Mouse (Mus musculus) megakaryocyte, embryonic 14.5 days (primary cell): ENCODE measurements around the gene Tcf7l2. TPM values are rescaled to one million over a fixed set of nuclear protein-coding genes. Genes with fewer than 3 reads are reported as not detected.

Experiments used
- H3K27me3 ChIP-seq: replicated peaks from 2 replicates; pipeline ENCODE3; 2012; ENCODE audit warnings: inconsistent platforms
- H3K36me3 ChIP-seq: replicated peaks from 2 replicates; pipeline ENCODE3; 2012; ENCODE audit warnings: low read length, inconsistent platforms, mixed read lengths
- H3K4me1 ChIP-seq: 2 replicates; pipeline ENCODE4 v1.6.1; 2012; ENCODE audit warnings: inconsistent platforms
- H3K4me3 ChIP-seq: replicated peaks from 2 replicates; pipeline ENCODE3; 2012; ENCODE audit warnings: moderate library complexity, mild to moderate bottlenecking, inconsistent platforms
- H3K9me3 ChIP-seq: 2 replicates; pipeline ENCODE4 v1.6.1; 2012; ENCODE audit warnings: inconsistent platforms
- FLI1 ChIP-seq: IDR thresholded peaks from 2 replicates; pipeline ENCODE4 v1.6.1; 2012; ENCODE audit warnings: low read length, inconsistent platforms, mixed read lengths
- GATA1 ChIP-seq: IDR thresholded peaks from 3 replicates; pipeline ENCODE4 v1.6.1; 2012; ENCODE audit warnings: mixed read lengths, low read length, inconsistent platforms, borderline replicate concordance
- polyA plus RNA-seq: library from polyadenylated mRNA; stranded (reverse); fragments of >175 nt; gene quantifications from 2 replicates; pipeline ENCODE4 v1.2.3, GENCODE M21; 2012; ENCODE audit warnings: low replicate concordance; ENCODE audit not compliant: insufficient read depth

Gene Tcf7l2
- polyA plus RNA-seq, 1 experiment: 2.4 TPM

DNA sequence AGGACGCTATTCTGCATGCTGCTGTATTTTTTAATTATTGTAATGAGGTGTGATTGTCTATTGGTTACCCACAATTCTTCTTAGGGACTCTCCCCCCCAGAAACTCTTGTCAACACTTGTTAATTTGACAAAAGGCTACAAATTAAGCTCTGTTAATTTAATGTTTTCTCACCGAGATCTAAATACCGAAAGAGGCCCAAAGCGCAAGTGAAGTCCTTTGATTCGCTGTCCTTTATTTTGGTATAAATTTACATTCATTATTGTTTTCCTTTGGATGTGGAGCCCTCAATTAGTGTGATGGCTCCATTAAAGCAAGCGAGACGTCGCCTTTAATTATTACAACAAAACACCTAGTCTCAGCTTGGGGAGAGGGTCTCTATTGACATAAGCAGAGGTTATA, 170.3 kb downstream of the Tcf7l2 start:
- no peaks in the 10 kb centered on the region for H3K27me3 ChIP-seq
- no peaks in the 10 kb centered on the region for H3K36me3 ChIP-seq
- H3K9me3 ChIP-seq: peaks cover 3% of the 10 kb centered on the region; the same call in 1 of the 2 replicates
- H3K4me3 ChIP-seq: no peak overlapping the region
- TF ChIP-seq FLI1: no peak
- TF ChIP-seq GATA1: no peak
- peaks cover 6% of the 10 kb centered on the region; the same call in 1 of the 2 replicates for H3K4me1 ChIP-seq

DNA sequence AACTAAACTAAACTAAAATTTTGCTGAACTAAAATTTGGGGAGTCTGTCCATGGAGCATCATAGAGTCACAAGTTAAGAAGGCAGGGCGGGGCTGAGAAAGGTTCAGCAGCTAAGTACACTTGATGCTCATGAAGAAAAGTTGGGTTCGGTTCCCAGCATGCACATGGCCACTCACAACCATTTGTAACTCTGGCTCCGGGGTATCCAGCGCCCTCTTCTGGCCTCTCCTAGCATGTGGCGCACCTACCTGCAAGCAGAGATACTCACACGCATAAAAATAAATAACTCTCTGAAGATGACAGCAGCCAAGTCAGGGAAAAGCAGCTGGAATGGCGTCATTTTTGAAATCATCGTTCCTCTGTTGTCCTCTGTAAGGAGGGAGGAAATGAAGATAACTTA, 171.2 kb downstream of the Tcf7l2 start:
- Histone ChIP-seq H3K4me3 (no peak overlapping the region), H3K4me1 (peaks cover 6% of the 10 kb centered on the region; the same call in 1 of the 2 replicates), H3K9me3 (peaks cover 3% of the 10 kb centered on the region; the same call in 1 of the 2 replicates), H3K36me3 (no peaks in the 10 kb centered on the region), H3K27me3 (no peaks in the 10 kb centered on the region)
- no peak for TF ChIP-seq FLI1
- no peak for TF ChIP-seq GATA1

DNA sequence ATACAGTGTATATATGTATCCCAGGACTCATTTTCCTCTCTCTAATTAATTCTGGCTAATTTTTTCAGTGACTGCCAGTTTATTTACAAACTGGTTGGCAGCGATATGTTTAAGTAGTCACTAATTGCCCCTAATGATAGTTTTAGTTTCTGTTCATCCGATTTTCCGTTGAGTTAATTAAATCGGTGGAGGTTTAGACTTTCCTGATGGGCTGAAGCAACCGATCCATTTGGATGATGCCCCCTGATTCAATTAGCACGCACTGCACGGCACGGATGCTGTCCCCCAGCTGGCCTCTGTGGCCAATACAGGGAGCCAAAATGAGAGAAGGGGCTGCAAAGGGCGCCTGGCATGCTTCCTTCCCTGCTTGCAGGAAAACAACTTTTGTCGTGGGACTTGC, 172.0 kb downstream of the Tcf7l2 start:
- TF ChIP-seq FLI1 (no peak), GATA1 (no peak)
- no peaks in the 10 kb centered on the region for H3K36me3 ChIP-seq
- no peaks in the 10 kb centered on the region for H3K27me3 ChIP-seq
- H3K9me3 ChIP-seq: peaks cover 3% of the 10 kb centered on the region; the same call in 1 of the 2 replicates
- no peak overlapping the region for H3K4me3 ChIP-seq
- H3K4me1 ChIP-seq: peaks cover 6% of the 10 kb centered on the region; the same call in 1 of the 2 replicates

DNA sequence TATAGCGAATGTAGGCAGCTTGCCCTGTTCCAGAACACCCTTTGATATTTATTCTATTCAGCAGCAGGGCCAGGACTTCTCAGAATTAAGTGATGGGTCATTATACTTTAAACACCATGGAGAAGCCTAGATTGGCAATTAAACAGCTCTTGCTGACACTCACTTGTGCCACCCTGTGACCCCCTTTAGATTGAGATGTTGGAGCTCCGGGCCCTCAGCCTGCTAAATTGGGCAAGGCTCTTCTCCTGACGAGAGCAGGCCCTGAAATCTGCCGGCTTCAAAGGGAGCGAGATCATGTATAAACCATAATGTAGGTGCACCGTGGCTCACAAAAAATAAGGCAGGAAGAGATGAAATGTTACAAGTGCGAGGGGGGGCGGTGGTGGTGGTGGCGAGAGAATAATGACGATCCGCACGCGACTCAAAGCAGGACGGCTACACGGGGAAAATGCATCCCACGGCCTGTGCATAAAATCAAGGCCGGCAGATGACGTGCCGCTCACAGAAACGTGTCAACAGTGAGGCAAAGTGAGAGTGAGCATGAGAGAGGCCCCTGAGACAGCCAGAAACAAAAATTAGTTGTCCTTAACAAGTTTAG, 173.1 kb downstream of the Tcf7l2 start:
- TF ChIP-seq GATA1 (no peak), FLI1 (no peak)
- Histone ChIP-seq H3K36me3 (no peaks in the 10 kb centered on the region), H3K9me3 (peaks cover 3% of the 10 kb centered on the region; the same call in 1 of the 2 replicates), H3K27me3 (no peaks in the 10 kb centered on the region), H3K4me3 (no peak overlapping the region), H3K4me1 (peaks cover 6% of the 10 kb centered on the region; the same call in 1 of the 2 replicates)

DNA sequence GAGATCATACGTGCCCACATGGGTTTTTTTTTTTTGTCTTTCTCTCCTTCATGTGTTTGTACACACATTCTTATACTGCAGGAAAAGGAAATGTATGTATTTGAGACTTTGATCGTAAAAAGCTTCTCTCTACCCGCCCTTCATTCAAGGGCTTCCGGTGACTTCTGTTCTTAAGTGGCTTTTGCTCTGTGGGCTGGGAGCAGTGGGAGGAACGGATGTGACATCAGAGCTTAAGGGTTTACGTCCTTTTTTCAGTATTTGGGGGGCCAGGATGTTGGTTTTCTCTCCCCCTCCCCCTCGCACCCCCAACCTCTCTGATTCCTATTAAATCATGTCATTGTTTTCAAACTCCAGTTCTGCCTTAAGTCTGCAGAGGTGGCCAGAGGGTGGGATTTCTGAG, 173.9 kb downstream of the Tcf7l2 start:
- Histone ChIP-seq H3K4me1 (peaks cover 6% of the 10 kb centered on the region; the same call in 1 of the 2 replicates), H3K9me3 (peaks cover 3% of the 10 kb centered on the region; the same call in 1 of the 2 replicates), H3K27me3 (no peaks in the 10 kb centered on the region), H3K4me3 (peak overlapping the region; percentile 69), H3K36me3 (no peaks in the 10 kb centered on the region)
- TF ChIP-seq FLI1 (no peak), GATA1 (no peak)

DNA sequence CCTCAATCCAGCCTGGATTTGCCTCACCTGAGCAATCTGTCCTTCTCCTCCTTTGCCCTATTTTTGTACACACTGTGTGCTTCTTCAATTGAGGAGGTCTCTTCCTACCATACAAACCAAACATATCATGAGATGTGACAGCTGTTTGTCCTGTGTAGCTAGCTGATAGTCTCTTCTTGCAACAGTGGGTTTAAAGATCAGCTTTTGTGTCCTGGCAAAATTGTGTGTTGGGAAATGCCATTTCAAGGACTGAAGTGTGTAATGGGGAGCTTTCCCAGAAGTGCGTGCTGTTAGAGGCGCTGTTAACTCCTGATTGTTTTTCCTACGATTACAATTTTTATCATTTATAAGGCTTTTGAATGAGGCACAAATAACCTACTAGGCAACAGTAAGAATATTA, 174.6 kb downstream of the Tcf7l2 start:
- H3K36me3 ChIP-seq: no peaks in the 10 kb centered on the region
- no peak overlapping the region for H3K4me3 ChIP-seq
- H3K27me3 ChIP-seq: no peaks in the 10 kb centered on the region
- no peak for TF ChIP-seq GATA1
- no peak for TF ChIP-seq FLI1
- peaks cover 6% of the 10 kb centered on the region; the same call in 1 of the 2 replicates for H3K4me1 ChIP-seq
- peaks cover 3% of the 10 kb centered on the region; the same call in 1 of the 2 replicates for H3K9me3 ChIP-seq

DNA sequence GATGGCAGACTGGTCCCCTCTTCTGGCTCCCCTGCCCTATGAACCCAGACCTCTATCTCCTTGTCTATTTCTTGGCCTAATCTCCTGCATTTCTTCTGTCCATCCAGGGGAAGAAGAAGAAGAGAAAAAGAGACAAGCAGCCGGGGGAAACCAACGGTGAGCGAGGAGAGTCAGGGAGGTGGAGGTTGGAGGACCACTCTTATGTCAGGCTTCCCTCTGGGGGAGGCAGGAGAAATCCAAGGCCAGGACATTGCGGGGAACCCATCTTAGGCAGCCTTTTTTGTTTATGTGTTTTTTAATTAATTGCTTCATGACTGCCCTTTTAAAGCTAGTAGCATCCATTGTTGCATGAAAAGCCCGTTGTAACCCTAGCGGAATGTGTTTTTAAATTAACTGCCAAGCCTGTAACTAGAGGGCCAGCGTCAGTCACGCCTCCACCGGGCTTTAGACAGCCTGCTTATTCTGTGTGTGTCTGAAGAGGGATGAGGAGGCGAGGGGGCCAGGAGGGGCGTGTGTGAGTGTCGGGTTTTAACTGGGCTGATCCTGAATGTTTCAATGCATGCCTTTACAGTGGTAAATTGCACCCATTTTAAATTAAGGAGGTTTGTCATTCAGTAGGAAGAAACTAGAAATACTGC, 182.3 kb downstream of the Tcf7l2 start:
- Histone ChIP-seq H3K9me3 (no peaks in the 10 kb centered on the region), H3K4me1 (no peaks in the 10 kb centered on the region)
- TF ChIP-seq FLI1 (no peak), GATA1 (no peak)

DNA sequence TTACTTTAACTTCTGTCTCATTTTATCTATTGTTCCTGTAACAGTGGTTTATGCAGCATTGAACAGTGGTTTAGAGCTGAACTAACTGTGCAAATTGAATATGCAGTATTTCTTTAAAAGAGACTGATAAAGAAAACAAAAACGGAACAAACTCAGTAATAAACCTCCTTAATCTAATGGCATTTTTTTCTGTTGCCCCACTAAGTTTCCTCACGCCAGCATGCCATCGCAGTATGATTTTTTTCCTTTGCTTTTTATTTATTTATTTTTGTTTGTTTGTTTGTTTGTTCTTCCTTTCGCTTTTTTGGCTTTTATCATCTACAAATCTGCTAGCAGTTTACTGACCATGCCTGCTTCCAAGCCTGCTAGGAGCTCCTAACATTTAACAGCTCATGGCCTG, 183.2 kb downstream of the Tcf7l2 start:
- Histone ChIP-seq H3K36me3 (no peaks in the 10 kb centered on the region), H3K4me1 (no peaks in the 10 kb centered on the region), H3K4me3 (no peak overlapping the region), H3K27me3 (no peaks in the 10 kb centered on the region), H3K9me3 (peaks cover 1% of the 10 kb centered on the region)
- no peak for TF ChIP-seq FLI1
- no peak for TF ChIP-seq GATA1

More for the DNA sequence above, 182.3 kb downstream of the Tcf7l2 start:
- no peak overlapping the region for H3K4me3 ChIP-seq
- no peaks in the 10 kb centered on the region for H3K36me3 ChIP-seq
- H3K27me3 ChIP-seq: no peaks in the 10 kb centered on the region

DNA sequence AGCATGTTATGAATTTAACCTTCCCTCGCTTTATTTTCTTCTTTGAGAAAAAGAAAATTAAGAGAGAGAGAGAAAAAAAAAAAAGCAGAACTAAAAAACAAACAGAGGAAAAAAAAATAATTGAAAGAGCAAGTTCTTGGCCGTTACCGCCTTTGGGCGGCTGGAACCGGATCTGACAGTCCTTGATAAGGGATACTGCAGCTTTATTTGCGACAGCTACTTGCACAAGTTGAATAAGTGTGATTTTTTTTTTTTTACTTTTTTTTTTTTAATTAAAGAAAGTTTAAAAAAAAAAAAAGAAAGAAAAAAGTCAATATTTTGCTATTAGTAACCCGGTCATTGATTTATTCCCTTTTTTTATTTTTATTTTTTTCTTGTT, 183.8 kb downstream of the Tcf7l2 start:
- Histone ChIP-seq H3K36me3 (no peaks in the 10 kb centered on the region), H3K4me3 (no peak overlapping the region), H3K9me3 (peaks cover 5% of the 10 kb centered on the region), H3K27me3 (no peaks in the 10 kb centered on the region), H3K4me1 (no peaks in the 10 kb centered on the region)
- TF ChIP-seq GATA1 (no peak), FLI1 (no peak)

DNA sequence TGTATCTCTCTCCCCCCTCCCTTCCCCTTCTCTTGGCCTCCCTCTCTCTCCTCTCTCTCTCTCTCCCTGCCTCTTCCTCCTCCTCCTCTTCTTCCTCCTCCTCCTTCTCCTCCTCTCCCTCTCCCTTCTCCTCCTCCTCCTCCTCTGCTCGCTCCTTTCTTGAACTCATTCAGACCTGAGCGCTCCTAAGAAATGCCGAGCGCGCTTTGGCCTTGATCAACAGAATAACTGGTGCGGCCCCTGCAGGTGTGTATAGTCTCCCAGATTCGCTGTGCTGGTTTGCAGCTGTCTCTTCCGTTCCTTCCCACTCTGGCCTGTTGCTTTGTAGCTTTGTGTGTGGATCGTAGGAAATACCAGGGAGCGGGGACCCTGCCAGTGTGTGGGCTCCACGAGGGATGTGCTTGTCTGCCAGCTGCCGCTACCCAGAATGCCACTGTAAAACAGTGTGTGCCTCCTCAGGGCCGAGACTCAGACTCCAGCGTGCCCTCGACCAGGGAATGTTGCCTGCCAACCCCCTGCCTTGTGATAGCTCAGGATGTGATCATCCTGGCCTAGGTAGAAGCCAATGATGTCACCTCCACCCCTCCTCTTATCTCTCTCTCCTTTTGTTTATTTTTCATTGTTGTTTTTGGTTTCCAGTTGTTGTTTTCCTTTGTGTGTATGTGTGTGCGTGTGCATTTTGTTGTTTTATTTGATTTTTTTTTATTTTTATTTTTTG, 184.3 kb downstream of the Tcf7l2 start:
- no peaks in the 10 kb centered on the region for H3K27me3 ChIP-seq
- H3K36me3 ChIP-seq: no peaks in the 10 kb centered on the region
- peak overlapping the region; percentile 54 for H3K4me3 ChIP-seq
- TF ChIP-seq FLI1 (no peak), GATA1 (no peak)
- peaks cover 6% of the 10 kb centered on the region for H3K9me3 ChIP-seq
- H3K4me1 ChIP-seq: no peaks in the 10 kb centered on the region
